Mouse (Mus musculus): ENCODE data around the gene Slbp.

The Slbp gene

DNA sequence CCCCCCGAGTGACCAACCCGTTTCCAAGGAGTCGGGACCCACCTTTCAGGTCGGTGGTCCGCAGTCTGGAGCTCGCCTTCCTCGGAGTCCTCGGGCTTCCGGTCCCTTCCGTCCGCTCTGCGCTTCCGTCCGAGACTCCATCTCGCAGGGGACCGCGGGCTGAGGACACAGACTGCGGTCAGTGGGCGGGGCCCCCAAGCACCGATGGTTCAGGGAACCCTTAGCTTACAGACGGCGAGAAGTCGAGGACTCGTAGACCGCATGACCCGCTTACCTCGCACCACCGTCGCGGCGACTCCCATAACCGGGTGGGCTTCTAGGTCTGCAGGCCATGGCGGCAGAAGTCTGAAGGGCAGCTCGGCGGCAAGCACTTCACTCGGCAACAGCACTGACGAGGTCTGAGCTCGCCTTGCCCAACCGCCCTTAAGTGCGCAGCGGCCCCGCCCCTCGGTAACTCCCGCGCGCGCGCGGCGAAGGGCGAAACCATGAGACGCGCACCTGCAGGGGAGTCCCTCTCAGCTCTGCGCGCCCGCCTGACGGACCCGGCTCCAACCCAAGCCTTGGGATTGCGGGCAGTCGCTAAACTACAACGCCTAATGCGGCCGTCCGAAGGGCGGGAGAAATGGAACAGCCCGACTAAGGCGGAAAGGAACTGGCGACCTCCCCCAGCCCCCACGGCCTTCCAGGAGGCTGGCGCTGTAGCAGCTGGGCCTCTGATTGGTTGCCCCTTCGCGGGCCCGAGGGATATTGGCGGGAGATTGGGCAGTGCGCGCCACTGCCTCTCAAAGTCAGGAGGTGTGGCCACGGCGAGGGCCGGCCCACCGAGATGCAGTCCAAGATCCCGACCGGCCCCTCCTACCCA lies at the start of gene Slbp:
TSS of gene Slbp (minus strand) at position 654 of the 862 bp plus-strand sequence.
- peak; percentile 95 to 96 for DNase-seq

DNA sequence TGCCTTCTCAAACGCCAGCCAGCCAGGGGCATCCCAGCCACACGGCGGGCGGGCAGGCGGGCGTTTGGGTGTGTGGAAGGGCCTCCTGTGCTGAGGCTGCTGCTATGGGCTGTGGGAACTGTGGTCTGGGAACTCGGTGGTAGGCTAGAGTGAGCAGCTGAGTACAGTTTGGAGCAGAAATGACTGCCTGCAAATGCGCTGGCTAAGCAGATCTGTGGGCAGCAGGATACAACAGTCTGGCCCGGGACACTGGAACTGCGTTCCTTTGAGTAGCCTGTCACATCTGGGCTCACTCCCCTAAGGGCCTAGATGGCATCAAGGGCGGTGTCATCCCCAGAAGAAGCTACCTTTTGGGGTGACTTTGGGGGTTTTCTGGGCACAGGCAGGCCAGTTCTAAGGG lies 49.5 kb upstream of the Slbp start:
- DNase-seq, result no peak

DNA sequence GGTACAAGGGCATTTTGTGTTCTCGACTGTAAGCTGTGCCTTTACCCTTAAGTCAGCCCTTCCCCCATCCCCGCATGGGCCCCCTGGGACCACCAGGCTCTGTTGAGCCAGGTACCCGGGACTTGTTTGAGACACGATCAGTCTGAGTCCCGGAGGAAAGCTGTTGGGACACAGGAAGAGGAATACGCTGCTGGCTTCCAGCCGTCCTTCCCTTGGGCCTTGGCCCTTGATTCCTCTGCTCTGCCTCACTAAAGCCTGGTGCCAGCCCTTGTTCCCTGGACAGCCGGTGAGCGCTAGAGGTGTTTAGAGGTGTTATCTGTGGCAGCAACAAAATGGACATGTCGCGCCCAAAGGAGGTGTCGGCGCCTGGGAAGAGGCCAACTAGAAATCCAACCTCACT lies 47.6 kb upstream of the Slbp start:
- DNase-seq, result peak in 1 of 2 experiments; percentile 19

DNA sequence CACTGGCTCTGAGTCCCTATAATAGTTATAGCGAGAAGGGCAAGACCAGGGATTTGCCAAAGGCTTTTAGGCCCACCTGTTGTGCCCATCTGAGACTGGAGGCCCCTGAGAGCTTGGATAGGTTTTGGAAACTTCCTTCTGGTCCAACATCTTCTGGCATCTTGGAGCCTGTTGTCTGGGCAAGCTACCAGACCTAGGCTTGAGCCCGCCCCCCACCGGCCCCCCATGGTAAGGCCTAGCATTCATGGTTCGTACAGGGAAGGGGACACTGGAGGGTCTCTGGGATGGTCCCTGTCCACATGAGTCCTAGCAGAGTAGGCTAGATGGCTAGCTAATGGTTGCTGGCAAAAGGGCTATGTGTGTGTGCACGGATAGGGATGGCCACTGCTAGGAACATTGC lies 46.3 kb upstream of the Slbp start:
- no peak for DNase-seq

DNA sequence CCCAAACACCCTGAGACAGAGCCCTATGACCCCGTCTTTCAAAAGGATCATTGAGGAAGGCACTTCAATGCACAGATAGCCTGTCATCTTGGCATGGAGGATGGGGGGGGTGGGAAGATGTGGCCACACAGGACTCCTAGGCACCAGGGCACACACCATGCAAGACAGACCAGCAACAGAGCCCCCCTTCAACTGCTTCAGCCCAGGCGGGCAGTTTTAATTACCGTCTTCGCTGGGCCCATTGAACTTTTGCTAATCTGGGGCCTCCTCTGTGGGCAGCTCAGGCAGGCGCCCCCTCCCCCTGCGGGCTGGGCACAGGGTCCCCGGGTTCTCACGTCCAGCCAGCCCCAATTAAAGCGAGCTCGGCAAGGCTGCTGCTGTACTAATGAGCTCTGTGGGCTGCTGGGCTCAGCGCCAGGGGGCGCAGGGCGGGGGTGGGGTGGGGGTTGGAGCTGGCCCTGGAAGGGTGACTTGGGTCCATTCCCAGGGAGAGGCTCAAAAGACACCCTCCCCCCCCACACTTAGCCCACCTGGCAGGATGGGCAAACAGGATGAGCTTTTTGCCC lies 45.7 kb upstream of the Slbp start:
- peak in 1 of 2 experiments; percentile 21 for DNase-seq

DNA sequence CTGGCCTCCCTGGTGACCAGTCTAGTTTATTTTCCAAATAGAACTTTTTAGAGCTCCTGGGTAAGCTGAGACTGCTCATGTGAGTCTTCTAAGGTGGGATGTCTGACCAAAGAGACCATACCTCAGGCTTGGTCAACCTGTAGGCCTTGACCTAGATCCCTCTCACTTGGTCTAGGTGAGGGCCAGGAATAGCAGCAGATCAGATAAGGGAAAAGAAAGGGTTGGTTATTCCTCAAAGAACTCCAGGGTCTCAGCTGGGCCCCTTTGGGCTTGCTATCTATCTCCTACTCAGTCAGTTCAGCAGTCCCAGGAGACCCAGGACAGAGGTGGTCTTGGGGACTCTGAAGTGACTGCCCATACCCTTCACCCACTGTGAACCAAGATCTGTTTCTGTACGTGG lies 45.2 kb upstream of the Slbp start:
- DNase-seq, result no peak

DNA sequence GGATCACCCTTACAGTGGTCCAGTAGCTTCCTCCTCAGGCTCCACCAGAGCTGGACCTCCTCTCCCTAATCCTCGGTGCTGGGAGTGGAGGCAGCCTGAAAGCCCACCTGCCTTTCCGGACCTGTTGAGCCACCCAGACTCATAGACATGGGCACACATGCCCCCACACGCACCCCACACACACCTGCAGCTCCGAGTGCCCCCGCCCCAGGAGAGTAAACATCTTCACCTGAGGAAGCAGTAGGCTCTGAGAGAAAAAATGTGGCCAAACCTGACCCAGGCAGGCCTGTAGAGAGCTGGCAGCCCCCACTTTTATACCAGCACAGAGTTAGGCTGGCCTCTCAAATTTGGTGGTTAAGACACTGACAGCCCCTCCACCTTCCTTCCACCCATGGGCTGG lies 44.1 kb upstream of the Slbp start:
- no peak for DNase-seq

DNA sequence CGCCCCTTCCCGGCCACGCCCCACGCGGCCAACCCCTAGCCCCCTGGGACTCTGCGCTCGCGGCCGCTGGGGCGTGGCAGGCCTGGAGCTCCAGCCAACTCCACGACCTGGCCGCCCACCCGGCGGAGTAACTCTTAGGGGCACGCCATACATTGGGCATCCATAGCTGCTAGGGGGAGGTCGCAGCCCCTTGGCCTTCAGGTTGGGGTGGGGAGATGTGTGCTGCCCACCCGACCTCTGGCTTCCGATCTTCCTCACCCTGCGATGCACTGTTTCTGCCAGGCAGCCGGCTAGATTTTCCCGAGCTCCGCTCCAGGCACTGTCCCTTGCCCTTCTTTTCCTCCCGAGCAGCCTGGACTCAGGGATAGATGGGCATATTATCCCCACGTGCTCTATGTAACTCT lies 43.3 kb upstream of the Slbp start:
- no peak for DNase-seq

DNA sequence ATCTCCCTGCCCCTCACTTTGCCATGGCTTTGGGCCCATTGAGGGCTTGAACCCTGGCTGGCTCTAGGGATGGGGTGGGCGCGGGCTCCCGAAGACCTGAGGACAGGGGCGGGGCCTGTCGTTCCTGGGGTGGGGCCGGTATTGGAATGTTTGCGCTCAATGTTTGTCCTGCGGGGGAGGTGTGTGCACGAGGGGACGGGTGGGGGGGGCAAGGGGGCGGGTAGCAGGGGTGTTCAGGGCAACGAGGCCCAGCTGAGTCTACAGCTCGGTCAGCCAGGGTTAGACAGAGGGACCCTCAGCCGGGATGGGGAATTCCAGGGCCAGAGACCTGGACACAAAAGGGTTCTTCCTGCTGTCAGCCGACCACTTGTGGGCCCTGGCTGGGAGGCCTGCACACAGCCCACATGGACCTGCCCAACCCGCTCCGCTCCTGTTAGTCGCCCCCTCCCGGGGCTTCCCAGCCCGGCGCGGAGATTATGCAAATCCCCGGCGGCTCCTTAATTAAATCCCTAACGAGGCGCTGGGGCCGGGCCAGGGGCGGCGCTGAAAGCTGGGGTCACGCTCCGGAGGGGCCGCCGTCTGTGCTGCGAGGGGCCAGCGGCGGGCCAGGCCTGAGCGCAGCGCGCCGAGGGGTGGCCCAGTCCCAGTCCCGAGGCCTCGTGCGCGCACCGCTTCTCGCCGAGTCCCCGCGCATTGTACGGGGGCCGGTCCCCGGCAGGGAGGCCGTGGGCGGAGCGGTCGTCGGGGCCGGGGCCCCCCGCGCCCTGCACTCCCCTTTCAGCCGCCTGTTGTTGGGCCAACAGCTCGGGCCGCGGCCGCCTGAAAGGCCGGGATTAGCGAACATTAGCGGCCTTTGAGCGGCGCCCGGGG lies 42.7 kb upstream of the Slbp start:
- peak; percentile 15 to 40 for DNase-seq

DNA sequence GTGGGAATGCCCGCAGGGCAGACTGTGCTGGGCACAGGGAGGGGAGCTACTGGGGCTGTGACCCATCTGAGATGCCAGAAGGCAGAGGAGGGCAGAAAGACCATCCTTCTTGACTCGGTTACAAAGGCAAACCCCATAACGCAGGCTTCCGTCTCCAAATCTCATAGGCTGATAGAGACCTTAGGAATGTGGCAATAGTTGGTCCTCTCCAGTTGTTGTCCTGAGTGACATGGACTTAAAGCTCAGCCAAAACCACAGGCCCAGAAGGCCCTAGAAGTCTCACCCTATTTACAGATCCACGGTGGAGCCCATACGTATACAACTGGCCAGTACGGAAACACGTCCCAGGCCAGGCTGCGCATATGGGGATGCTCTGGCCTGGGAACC lies 42.1 kb upstream of the Slbp start:
- DNase-seq, result no peak

DNA sequence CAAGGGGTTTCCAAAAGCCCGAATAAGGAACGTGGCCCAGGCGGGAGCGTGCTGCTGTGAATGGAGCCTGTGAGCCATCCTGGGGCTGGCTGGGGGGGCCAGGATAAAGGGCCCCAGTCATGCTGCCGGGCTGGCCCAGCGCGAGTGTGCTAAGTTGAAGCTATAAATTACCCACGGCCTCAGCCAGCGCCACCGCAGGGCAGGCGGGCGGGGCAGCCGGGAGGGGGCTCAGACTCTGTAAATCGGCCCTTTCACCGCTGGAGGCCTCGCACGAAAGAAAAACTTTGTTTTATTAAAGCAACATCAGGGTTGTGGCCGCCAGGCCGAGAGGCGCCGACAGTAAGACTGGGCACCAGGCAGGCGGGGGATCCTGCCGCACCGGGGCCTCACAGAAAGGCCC lies 40.0 kb upstream of the Slbp start:
- no peak for DNase-seq

DNA sequence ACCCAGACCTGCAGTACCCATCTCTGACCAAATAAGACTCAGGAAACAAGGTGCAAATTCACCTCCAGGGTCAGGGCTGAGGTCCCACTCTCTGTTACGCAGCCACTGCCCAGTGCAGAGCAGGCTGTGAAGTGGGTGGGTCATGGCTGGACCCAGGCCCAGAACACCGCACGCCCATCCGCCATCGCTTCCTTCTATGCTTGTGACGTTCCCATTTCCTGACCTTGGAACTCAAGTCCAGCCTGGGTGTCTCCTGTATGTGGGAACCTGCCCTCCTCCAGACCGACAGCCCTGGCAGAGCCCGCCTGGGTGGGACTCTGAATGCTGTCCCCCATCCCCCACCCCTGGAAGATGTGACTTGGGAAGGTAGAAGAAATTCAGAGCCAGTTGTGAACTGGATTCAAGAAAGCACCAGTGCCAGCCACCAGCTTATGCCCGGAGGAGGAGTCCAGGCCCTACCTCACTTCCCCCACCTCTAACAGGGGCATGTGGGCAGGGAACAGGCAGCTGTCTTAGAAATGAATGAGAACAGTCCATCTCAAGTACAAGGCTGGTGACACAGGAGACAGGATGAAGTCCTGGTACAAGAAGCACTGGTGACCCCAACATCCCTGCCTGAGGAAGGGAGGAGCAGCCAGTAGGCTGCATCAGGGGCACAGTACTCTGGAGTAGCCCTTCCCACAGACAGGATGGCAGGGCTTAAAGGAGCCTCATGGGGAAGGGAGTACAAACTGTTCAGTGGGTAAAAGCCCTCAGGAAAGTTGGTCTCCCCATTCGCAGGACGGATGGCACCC lies 37.7 kb upstream of the Slbp start:
- DNase-seq, result no peak

DNA sequence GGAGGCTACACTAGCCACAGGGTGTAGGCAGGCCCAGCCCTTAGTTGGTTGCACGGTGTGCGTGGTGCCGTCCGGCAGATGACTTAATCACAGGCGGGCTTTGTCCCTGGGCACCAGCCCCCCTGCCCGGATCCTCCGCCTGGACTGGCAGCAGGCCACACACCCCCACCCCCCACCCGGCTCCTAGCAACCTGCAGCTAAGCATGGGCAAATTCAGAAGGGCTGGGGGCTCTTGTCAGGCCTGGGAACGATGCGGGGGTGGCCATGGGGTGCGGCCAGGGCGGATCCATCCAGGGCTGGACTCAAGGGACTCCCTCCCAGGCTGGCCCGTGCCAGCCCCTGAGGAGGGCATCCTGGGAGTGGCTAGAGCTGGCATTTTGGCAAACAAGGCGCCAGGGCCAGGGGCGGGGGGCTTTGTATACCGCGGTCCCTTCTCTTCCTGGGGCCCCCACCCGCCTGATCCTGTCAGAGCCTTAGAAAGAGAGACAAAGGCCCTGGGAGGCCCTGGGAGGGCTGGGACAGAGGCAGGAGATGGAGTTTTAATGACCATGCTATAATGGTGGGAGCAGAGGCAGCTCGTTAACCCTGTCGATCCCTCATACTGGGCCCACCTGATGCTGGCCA lies 37.0 kb upstream of the Slbp start:
- no peak for DNase-seq

DNA sequence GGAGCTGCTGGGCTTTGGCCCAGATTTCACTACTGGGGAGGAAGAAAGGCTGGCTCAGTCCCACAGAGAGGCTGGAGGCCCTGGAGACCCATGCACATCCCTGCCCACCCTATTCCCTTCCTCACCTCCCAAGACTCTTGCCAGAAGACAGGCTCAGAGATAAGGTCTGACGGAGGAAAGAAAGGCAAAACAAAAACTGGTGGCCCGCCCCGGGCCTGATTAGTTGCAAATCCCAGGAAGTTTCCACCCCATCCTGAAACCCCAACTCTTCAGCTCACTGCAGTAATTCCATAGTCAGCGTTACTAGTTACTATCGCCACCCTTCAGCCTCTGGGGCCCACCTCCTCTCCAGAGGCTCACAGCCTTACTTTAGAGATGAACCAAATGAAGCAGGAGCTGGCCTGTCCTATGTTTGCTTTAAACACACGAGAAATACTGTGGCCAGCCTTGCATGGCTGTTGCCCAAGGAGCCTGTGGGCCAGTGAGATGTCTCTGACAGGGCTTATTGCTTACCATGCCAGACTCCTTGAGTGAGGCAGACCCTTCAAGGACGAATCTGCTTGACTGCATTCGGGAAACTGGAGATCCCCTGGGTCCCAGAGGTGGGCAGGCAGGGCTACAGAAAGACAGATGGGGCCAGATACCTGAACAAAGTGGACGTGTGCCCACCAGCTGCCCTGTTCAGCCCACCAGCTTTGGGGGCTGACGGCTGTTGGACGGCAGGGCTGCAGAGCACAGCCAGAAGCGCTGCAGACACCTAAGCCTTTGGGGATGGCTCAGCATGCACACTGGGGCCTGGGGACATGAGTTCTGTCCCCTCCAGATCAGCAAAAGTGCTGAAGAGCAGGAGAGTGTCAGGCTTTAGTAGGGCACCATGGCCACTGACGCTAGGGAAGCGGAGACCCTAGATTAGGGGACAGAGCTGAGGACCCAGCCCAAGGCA lies 36.2 kb upstream of the Slbp start:
- DNase-seq, result no peak

DNA sequence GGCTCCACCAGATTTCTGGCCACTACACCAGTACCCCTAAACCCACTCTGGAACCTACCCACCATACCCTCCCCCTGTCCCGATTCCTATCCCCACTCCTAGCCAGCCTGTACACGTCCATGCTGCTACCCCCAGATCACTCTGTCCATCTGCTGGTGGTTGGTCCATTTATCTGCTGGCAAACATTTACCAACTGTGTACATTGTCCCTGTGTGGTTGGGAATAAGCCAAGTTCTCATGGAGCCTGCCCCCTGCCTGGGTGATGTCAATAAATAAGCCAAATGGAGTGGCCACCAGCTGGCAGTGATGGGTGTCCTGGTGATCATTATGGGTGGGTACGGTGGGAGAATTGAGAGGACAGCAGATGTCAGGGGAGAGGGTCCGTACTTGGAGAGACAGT lies 34.8 kb upstream of the Slbp start:
- DNase-seq, result no peak

DNA sequence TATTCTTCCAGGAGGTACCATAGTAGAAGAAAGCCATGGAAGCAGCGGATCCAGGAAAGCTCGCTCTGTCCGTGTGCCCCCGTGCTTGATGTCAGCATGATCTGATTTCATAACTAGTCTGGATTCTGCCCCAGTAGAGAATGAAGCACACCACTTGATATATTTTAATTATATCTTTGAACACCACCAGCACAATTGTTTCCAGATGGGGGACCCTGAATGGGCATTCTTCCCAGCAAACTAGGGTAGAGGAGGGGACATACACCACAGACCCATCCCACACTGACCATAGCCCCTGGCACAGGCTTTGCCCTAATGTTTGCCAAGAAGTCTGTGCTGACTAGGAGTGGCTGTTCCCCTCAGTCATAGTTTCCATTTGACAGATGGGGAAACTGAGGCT lies 32.6 kb upstream of the Slbp start:
- no peak for DNase-seq

DNA sequence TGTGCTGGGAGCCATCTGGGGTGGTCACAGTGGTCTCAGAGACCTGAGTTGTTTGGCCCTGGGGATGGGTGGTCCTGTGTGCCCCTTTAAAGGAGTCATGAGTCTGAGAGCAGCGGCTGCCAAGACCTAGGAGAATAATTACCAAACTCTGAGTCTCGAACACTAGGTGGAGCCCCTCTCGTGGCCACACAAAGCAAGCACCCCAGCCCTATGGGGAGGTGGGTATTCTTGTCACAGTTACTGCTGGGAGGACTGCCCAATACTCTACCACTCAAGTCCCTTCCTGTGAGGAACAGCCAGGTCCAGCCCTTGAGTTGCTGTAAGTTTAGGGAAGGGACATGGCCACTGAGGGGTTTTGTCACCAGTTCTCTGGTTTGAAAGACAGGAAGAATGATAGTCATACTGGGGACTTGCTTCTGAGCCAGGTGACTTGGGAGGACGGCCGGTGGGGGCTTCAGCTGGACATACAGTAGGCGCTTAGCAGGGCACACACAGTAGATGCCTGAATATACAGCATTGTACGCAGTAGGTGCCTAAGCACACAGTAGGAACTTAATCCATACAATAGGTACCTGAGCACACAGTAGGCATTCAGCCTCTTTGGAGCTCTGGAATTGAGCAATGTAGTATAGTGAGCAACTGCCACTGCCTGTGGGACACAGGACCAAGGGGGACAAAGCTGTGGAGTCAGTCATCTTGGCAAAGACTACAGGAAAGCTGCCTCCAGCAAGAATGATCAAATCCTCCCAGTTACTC lies 31.7 kb upstream of the Slbp start:
- DNase-seq, result peak; percentile 55 to 62

DNA sequence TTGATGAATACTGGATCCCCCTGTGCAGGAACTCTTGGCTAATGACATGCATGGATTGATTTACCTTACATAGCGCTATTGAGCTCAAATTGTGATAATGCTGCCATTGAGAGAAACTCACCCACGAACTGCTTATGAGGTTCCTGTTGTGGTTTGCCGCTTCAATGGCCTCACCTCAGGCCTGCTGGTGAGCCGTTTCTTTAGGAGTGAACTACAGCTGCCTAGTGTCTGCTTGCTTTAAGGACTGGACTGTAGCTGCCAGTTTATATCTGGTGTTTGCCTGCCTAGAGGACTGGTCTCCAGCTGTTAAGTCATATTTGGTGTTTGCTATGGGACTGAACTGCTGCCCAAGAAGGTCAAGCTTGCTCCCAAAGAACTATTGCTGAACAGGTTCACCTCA lies 30.6 kb upstream of the Slbp start:
- no peak for DNase-seq

DNA sequence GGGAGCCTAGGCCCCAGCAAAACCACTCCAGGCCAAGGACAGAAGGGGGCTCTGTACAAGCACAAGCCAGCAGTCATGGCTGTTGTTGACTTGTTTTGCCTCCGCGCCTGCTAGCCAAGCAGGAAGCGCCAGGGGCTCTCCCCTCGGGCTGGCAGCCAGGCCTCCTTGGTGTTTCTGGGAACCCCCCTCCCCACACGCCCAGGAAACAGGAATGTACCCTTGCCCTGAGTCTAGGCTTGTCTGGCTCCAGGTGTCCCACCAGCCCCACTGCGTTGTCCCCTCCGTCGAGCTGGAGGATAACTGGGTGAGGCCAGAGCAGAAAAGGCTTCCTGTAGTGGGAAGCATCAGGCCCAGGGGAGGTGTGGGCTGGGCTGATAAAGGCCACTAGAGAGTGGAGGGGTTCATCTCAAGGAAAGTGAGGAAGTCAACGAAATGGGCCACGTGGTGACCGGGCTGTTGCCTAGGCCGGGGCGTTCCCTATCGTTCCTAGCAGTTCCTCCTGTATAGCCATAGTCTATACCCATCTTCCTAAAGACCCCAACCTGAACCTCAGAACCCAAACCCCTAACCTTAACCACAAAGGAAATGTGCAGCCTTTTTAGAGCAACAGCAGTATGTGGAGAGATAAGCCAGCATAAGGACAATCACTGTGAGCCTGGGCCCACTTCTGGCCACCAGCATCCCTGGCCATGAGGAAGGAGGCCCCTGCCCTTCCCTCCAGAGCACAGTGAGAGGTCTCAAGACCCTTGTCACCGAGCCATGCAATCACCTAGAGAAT lies 29.4 kb upstream of the Slbp start:
- no peak for DNase-seq

DNA sequence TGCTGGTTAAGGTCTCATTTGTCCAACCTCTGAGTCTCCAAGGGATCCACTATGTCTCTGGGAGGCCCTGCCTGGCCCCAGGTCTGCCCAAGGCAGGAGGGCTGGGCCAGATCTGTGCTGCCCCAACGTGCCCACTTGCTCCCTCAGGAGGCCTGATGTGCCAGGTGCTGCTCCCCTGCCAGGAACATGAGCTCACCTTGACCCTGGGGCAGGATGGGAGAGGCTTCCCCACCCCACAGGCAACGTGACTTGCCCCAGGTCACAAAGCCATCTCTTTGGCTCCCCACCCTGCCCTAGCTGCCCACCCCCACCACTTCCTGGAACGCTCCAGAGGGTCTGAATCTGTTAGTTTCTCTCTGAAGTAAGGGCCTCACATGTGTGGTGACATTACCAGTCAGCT lies 28.7 kb upstream of the Slbp start:
- DNase-seq, result no peak

Data from cerebellum, postnatal 14 days (tissue).